Comparison of ENCODE assay signal across 7 mouse cellular contexts in the genomic region with DNA sequence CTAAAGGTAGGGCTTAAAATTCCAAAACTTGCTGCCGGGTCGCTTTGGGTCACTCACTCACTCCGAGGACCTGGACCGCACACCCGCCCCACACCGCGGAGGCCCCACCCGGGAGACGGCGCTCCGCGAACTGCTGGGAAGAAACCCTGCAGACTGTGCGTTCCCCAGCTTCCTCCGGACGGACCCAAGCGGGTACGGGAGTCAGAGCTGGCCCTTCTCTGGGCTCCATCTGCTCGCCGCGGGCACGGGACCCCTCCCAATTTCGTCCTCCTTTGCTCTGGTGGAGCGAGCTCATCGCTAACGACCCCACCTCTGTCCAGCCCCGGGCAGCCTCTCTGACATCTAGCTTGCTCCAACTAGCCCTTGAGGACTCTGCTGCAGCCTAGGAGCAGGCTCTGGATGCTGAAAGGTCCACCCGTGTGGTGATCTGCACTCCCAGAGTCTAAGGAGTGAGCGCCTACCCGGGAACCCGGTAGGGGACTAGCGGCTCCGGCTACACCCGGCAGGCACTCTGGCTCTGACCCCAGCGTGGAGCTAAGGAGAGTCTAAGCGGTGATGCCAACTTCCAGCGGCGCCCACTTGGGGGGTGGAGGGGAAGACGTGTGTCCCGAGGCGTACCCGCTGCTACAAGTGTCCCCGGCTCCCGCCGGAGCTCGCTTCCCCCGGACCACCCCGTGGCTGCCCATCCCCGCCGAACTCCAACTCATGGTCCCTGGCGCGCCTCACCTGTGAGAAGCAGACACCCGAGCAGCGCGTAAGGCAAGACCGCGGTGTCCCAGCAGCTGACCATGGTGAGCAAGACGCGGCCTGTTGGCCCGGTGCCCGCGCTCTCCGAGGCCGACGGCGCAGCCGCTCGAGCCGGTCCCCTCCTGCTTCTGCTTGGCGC. TPM values are rescaled to one million over a fixed set of nuclear protein-coding genes. Genes with fewer than 3 reads are reported as not detected.
DNase-seq lines count a peak whose midpoint lies in the region; ATAC-seq and TF ChIP-seq lines count a peak whose summit lies in the region.

No protein-coding gene starts in this region.

- no peak for DNase-seq in Patski (ENCODE audit: low read depth, low spot score)
- DNase-seq in forebrain, embryonic 14.5 days (ENCODE audit: low spot score): peak; percentile 61
- no peak for DNase-seq in liver, postnatal 0 days
- no peak for DNase-seq in spleen, postnatal 14 days (ENCODE audit: low spot score in 2 of 2)

- ATAC-seq in Patski: peak; percentile 82
- peak; percentile 81 for ATAC-seq in forebrain, embryonic 14.5 days
- ATAC-seq in hindbrain, embryonic 15.5 days (ENCODE audit: low FRiP score, low read depth): peak; percentile 72
- ATAC-seq in liver, postnatal 0 days: peak; percentile 20
- ATAC-seq in neural tube, embryonic 15.5 days (ENCODE audit: low FRiP score): peak; percentile 55

- POLR2A ChIA-PET in Patski (lab: Charles Lee): interaction anchor here (0.6 to 1.2 kb wide), 7 partner anchors 8 to 910 kb away, joined by 3 to 4 read pairs (median 3); no protein-coding TSS in a partner anchor

- H3K4me1 ChIP-seq in E14TG2a.4 (replicated peaks; ENCODE audit: low read depth, low read length): peaks cover 39% of the 10 kb centered on the region
- peaks cover 15% of the 10 kb centered on the region; the same call in 1 of the 2 replicates for H3K4me1 ChIP-seq in forebrain, embryonic 14.5 days (ENCODE audit: control insufficient read depth, insufficient read depth, low read length)
- peaks cover 18% of the 10 kb centered on the region for H3K4me1 ChIP-seq in hindbrain, embryonic 15.5 days (replicated peaks)
- H3K4me1 ChIP-seq in liver, postnatal 0 days (ENCODE audit: insufficient read depth): peaks cover 6% of the 10 kb centered on the region
- peaks cover 19% of the 10 kb centered on the region for H3K4me1 ChIP-seq in neural tube, embryonic 15.5 days

- in situ Hi-C loops in Patski (cut with MboI; ENCODE audit: low pct_unique_long_range_greater_than_20kb): loop anchor here (25.0 kb wide), 1 partner anchor 1038 kb away; no protein-coding TSS in a partner anchor

- CTCF ChIA-PET in Patski (lab: Charles Lee): interaction anchor here (1.0 to 1.5 kb wide), 5 partner anchors 13 to 323 kb away, joined by 3 to 4 read pairs (median 3); no protein-coding TSS in a partner anchor

- no peak for TF ChIP-seq CTCF in E14TG2a.4 (conservative IDR thresholded peaks at IDR 0.05; ENCODE audit: low read length)
- TF ChIP-seq CTCF in Patski (IDR thresholded peaks at IDR 0.05): no peak
- no peak for TF ChIP-seq CTCF in liver, postnatal 0 days (IDR thresholded peaks at IDR 0.05; ENCODE audit: low read depth)

- H3K9ac ChIP-seq in forebrain, embryonic 14.5 days (ENCODE audit: low read length): peak overlapping the region; percentile 40; the same call in 1 of the 2 replicates
- H3K9ac ChIP-seq in hindbrain, embryonic 15.5 days: peak overlapping the region; percentile 17
- H3K9ac ChIP-seq in liver, postnatal 0 days (replicated peaks): peak overlapping the region; percentile 34
- H3K9ac ChIP-seq in neural tube, embryonic 15.5 days (replicated peaks): peak overlapping the region; percentile 37

- H3K4me2 ChIP-seq in forebrain, embryonic 14.5 days (ENCODE audit: low read length): peak overlapping the region; percentile 59
- peak overlapping the region; percentile 62 for H3K4me2 ChIP-seq in hindbrain, embryonic 15.5 days
- H3K4me2 ChIP-seq in liver, postnatal 0 days (ENCODE audit: low read depth, low read length): peak overlapping the region; percentile 70
- H3K4me2 ChIP-seq in neural tube, embryonic 15.5 days: peak overlapping the region; percentile 80

- TF ChIP-seq EP300 in liver, postnatal 0 days (IDR thresholded peaks at IDR 0.05; ENCODE audit: low read depth): no peak

- peak overlapping the region; percentile 79 for H3K4me3 ChIP-seq in E14TG2a.4 (replicated peaks; ENCODE audit: low read length)
- H3K4me3 ChIP-seq in forebrain, embryonic 14.5 days (ENCODE audit: low read depth, low read length): peak overlapping the region; percentile 32
- H3K4me3 ChIP-seq in hindbrain, embryonic 15.5 days: peak overlapping the region; percentile 39
- H3K4me3 ChIP-seq in liver, postnatal 0 days (ENCODE audit: low read depth, low read length): peak overlapping the region; percentile 47
- H3K4me3 ChIP-seq in neural tube, embryonic 15.5 days (replicated peaks): peak overlapping the region; percentile 42

- no peaks in the 10 kb centered on the region for H3K36me3 ChIP-seq in E14TG2a.4 (ENCODE audit: insufficient read depth, low read length)
- H3K36me3 ChIP-seq in forebrain, embryonic 14.5 days (ENCODE audit: control insufficient read depth, insufficient read depth, low read length): no peaks in the 10 kb centered on the region
- H3K36me3 ChIP-seq in hindbrain, embryonic 15.5 days: no peaks in the 10 kb centered on the region
- no peaks in the 10 kb centered on the region for H3K36me3 ChIP-seq in liver, postnatal 0 days (replicated peaks; ENCODE audit: insufficient read depth, low read length)
- H3K36me3 ChIP-seq in neural tube, embryonic 15.5 days: no peaks in the 10 kb centered on the region

- no peak overlapping the region for H3K27ac ChIP-seq in forebrain, embryonic 14.5 days (ENCODE audit: low read depth, low read length)
- no peak overlapping the region for H3K27ac ChIP-seq in hindbrain, embryonic 15.5 days (replicated peaks)
- no peak overlapping the region for H3K27ac ChIP-seq in liver, postnatal 0 days (ENCODE audit: low read depth)
- no peak overlapping the region for H3K27ac ChIP-seq in neural tube, embryonic 15.5 days (replicated peaks)

- under 1% methylated on average over 69 of the region's 69 CpGs for WGBS in forebrain, embryonic 14.5 days
- WGBS in hindbrain, embryonic 15.5 days: under 1% methylated on average over 69 of the region's 69 CpGs
- under 1% methylated on average over 55 of the region's 69 CpGs for WGBS in liver, postnatal 0 days (ENCODE audit: insufficient replicate concordance)
- WGBS in neural tube, embryonic 15.5 days: under 1% methylated on average over 69 of the region's 69 CpGs

- H3K9me3 ChIP-seq in E14TG2a.4 (ENCODE audit: low read length): no peaks in the 10 kb centered on the region
- H3K9me3 ChIP-seq in forebrain, embryonic 14.5 days (replicated peaks; ENCODE audit: control insufficient read depth, low read length): no peaks in the 10 kb centered on the region
- H3K9me3 ChIP-seq in hindbrain, embryonic 15.5 days: no peaks in the 10 kb centered on the region
- H3K9me3 ChIP-seq in liver, postnatal 0 days (ENCODE audit: low read length): no peaks in the 10 kb centered on the region
- no peaks in the 10 kb centered on the region for H3K9me3 ChIP-seq in neural tube, embryonic 15.5 days (replicated peaks)

- peaks cover 94% of the 10 kb centered on the region for H3K27me3 ChIP-seq in E14TG2a.4 (ENCODE audit: insufficient read depth, low read length)
- H3K27me3 ChIP-seq in Patski: no peaks in the 10 kb centered on the region
- H3K27me3 ChIP-seq in forebrain, embryonic 14.5 days (replicated peaks; ENCODE audit: control insufficient read depth, insufficient read depth, low read length): peaks cover 73% of the 10 kb centered on the region
- peaks cover 79% of the 10 kb centered on the region for H3K27me3 ChIP-seq in hindbrain, embryonic 15.5 days
- peaks cover 68% of the 10 kb centered on the region for H3K27me3 ChIP-seq in liver, postnatal 0 days (ENCODE audit: insufficient read depth, low read length)
- peaks cover 83% of the 10 kb centered on the region for H3K27me3 ChIP-seq in neural tube, embryonic 15.5 days (replicated peaks)

RNA-seq across cellular contexts. Expression of gene Flt1, which starts 0.6 kb away (rescaled TPM):
- polyA plus RNA-seq in Patski (2021): 14.7 TPM
- 6.5 and 7.6 TPM in 2 replicates for polyA plus RNA-seq in forebrain, embryonic 14.5 days (2014; fragmentation: Nextera tagmentation; extraction: Ambion mirVana)
- polyA plus RNA-seq in hindbrain, embryonic 15.5 days (2015; fragmentation: Nextera tagmentation; extraction: Ambion mirVana): 15.8 and 16.0 TPM in 2 replicates
- 2.3 and 2.8 TPM in 2 replicates for polyA plus RNA-seq in liver, postnatal 0 days (2015; fragmentation: Nextera tagmentation; extraction: Ambion mirVana)
- polyA plus RNA-seq in neural tube, embryonic 15.5 days (2015; fragmentation: Nextera tagmentation; extraction: Ambion mirVana): 14.7 and 14.8 TPM in 2 replicates

Comparison
In these comparisons a context has a peak if more than half of its experiments do, and no peak if none do; other contexts are left out.
1. ATAC-seq: peak in every context shown above with its lines; median percentile 82 in Patski; 81 in forebrain, embryonic 14.5 days; 72 in hindbrain, embryonic 15.5 days; 55 in neural tube, embryonic 15.5 days; 20 in liver, postnatal 0 days.